Mouse (Mus musculus): ENCODE measurements around the gene Gins1. TPM values are rescaled to one million over a fixed set of nuclear protein-coding genes. Genes with fewer than 3 reads are reported as not detected.

The Gins1 gene
- polyA plus RNA-seq, 1 experiment from 2014 or later = 41.4 TPM

DNA sequence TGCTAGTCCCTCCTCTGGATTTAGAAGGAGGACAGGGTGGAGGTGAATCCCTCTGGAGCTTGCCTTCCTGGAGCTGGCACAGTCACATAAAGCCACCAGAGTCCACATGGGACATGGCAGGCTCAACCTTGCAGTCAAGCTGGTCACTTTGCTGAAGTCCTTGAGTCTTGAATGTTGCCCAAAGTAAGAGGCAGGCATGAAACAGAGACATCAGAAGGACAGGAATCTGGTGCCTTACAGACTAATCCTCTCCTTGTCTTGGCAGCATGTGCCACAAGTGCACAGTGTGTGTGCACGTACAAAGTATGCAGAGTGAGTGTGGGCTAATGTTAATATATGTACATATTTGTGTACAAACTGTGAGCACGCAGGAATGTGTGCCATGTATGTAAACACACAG, 62.3 kb downstream of the Gins1 start:
- Histone ChIP-seq H3K9ac (no peak overlapping the region), H3K27me3 (no peaks in the 10 kb centered on the region), H3K36me3 (peaks cover 2% of the 10 kb centered on the region; the same call in 1 of the 2 replicates), H3K27ac (no peak overlapping the region), H3K4me1 (no peaks in the 10 kb centered on the region), H3K4me3 (no peak overlapping the region), H3K9me3 (no peaks in the 10 kb centered on the region), H3K4me2 (no peak overlapping the region)
- WGBS = 87% methylated on average over 2 of the region's 2 CpGs
- no peak for ATAC-seq (ENCODE audit: borderline replicate concordance, extremely low read depth, low FRiP score, low TSS enrichment)

DNA sequence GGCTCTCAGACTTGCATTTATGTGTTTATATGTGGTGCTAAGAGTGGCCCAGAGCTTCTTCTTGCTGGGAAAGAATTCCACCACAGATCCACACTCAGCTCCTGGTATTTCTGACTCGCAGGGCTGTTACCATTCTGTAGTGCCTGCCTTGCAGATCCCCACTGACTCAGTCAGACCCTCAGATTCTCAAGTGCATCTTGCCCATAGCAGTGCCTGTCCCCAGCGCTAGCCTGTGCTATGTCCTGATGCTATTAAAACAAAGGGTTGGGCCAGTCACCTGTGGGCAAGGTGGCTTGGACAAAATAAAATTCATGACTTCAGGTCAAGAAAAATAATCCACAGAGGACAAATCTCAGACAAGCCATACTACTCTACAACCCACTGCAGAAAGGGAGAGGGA, 64.0 kb downstream of the Gins1 start:
- ATAC-seq (ENCODE audit: borderline replicate concordance, extremely low read depth, low FRiP score, low TSS enrichment) = no peak
- no peak overlapping the region for H3K4me3 ChIP-seq

DNA sequence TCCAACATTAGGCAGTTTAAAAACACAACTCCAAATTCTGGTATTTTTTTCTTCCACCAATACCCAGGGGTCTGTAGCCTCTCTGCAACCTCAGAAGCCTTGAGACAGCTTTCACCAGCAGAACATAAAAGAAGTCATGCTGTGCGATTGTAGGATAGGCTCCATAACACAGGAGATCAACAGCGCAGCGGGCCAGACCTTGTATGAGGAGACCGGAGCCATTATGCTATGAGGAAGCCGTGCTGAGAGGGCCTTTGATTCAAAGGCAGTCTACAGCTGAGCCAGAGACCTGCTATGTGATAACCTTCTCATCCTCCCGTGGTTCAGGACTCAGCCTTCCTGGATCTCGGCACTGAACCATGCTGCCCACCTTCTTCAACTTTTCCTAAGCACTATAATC, 66.7 kb downstream of the Gins1 start:
- no peak for ATAC-seq (ENCODE audit: borderline replicate concordance, extremely low read depth, low FRiP score, low TSS enrichment)
- Histone ChIP-seq H3K9me3 (no peaks in the 10 kb centered on the region), H3K4me2 (no peak overlapping the region), H3K27ac (no peak overlapping the region), H3K9ac (no peak overlapping the region), H3K27me3 (no peaks in the 10 kb centered on the region), H3K4me3 (no peak overlapping the region), H3K36me3 (peaks cover 4% of the 10 kb centered on the region; the same call in 1 of the 2 replicates), H3K4me1 (no peaks in the 10 kb centered on the region)
- 93% methylated on average over 7 of the region's 7 CpGs for WGBS

More for the DNA sequence above, 64.0 kb downstream of the Gins1 start:
- H3K27ac ChIP-seq = no peak overlapping the region
- H3K4me2 ChIP-seq = no peak overlapping the region
- peaks cover 4% of the 10 kb centered on the region; the same call in 1 of the 2 replicates for H3K36me3 ChIP-seq
- no peaks in the 10 kb centered on the region for H3K4me1 ChIP-seq
- H3K27me3 ChIP-seq = no peaks in the 10 kb centered on the region
- no peak overlapping the region for H3K9ac ChIP-seq
- H3K9me3 ChIP-seq = no peaks in the 10 kb centered on the region
- WGBS = 85% methylated on average over 2 of the region's 2 CpGs

DNA sequence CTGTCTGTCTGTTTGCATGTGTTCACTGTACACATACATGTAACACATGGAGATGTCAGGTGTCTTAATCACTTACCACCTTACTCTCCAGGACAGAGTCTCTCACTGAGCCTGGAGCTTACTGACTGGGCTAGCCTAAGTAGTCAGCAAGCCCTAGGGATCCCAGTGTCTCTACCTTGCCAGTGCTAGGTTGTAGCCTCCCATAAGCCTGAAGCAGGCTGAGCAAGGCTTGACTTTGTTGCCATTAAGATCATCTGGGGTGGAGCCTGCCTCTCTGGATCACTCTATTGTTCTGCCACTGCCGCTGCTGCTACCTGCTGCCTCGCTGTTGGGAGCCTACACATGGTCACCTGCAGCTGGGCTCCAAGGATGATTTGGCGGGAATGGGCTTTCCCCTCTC, 67.5 kb downstream of the Gins1 start:
- no peak for ATAC-seq (ENCODE audit: borderline replicate concordance, extremely low read depth, low FRiP score, low TSS enrichment)

DNA sequence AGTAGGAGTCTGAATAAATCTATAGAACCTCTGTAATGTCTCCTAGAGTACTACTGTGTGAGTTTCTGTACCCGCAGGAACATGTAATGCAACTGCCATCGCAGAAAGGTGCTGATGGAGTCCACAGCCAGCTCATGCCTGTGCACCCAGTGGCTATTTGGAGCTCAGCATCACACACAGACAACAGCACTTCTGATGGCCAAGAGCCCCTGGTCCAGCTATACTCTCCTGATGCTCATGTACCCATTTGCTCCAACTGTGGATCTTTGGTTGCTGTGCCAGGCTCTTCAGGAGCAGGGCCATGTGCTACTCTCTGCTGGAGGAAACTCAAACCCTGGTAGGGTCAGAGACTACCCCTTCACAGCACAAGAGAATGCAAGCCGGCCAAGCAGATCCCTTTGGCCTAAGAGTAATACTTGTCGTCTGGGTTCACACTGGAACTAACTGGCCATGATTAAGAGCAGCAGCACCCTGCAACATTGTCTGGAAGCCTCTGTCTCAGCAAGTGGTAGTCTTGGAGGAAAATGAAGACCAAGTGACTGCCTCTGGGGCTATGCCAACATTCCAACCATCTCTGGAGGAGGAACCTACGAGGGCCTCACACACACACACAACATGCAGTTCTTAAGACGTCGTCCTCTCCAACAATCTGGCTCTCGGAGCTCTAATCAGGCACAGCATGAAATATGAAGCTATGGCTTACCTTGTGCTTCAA, 68.4 kb downstream of the Gins1 start:
- 84% methylated on average over 8 of the region's 8 CpGs for WGBS
- no peak overlapping the region for H3K4me2 ChIP-seq
- H3K4me3 ChIP-seq = no peak overlapping the region
- no peak for ATAC-seq (ENCODE audit: borderline replicate concordance, extremely low read depth, low FRiP score, low TSS enrichment)
- H3K9ac ChIP-seq = no peak overlapping the region
- H3K27ac ChIP-seq = no peak overlapping the region
- H3K27me3 ChIP-seq = no peaks in the 10 kb centered on the region
- peaks cover 4% of the 10 kb centered on the region; the same call in 1 of the 2 replicates for H3K36me3 ChIP-seq
- no peaks in the 10 kb centered on the region for H3K9me3 ChIP-seq
- H3K4me1 ChIP-seq = no peaks in the 10 kb centered on the region

More for the DNA sequence above, 67.5 kb downstream of the Gins1 start:
- Histone ChIP-seq H3K4me3 (no peak overlapping the region), H3K36me3 (peaks cover 4% of the 10 kb centered on the region; the same call in 1 of the 2 replicates), H3K9ac (no peak overlapping the region), H3K4me2 (no peak overlapping the region), H3K9me3 (no peaks in the 10 kb centered on the region), H3K27ac (no peak overlapping the region), H3K27me3 (no peaks in the 10 kb centered on the region), H3K4me1 (no peaks in the 10 kb centered on the region)
- 88% methylated on average over 3 of the region's 3 CpGs for WGBS

DNA sequence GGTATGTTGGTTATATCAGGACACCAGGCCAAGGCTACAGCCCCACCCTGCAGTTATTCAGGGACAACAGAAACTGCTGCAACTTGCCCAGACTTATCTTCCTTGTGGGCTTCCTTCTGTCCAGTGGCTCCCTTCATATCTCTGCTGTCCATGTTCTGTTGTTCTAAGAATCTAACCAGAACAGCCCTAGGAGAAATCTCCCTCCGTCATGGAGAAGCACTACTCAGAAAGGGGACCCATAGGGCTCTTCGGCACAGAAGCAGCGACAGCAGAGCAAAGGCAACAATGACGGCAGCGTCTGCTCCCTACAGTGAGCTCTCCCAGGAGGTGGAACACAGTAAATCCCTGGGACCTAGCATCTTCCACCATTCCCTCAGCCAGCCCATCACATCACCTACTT, 71.7 kb downstream of the Gins1 start:
- H3K27ac ChIP-seq = no peak overlapping the region
- 95% methylated on average over 5 of the region's 5 CpGs for WGBS
- H3K4me3 ChIP-seq = no peak overlapping the region
- ATAC-seq (ENCODE audit: borderline replicate concordance, extremely low read depth, low FRiP score, low TSS enrichment) = no peak
- H3K4me2 ChIP-seq = no peak overlapping the region
- no peaks in the 10 kb centered on the region for H3K4me1 ChIP-seq
- no peak overlapping the region for H3K9ac ChIP-seq
- no peaks in the 10 kb centered on the region for H3K9me3 ChIP-seq
- H3K27me3 ChIP-seq = no peaks in the 10 kb centered on the region
- peaks cover 4% of the 10 kb centered on the region; the same call in 1 of the 2 replicates for H3K36me3 ChIP-seq

DNA sequence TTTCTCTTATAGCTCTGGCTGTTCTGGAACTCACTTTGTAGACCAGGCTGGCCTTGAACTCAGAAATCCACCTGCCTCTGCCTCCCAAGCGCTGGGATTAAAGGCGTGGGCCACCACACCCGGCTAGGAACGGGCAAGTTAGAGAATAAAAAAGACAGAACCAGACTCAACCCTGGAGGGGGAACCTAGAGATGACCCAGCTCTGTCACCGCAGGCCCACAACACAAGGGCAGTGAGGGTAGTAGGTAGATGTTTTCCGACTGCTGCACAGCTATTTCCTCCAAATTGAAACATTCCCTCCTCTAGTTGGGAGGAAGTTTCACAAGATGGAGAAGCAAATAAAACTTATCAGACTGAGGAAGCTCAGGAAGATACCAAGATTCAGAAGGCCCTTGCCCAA, 72.5 kb downstream of the Gins1 start:
- Histone ChIP-seq H3K4me2 (no peak overlapping the region), H3K4me3 (no peak overlapping the region), H3K9me3 (no peaks in the 10 kb centered on the region), H3K36me3 (no peaks in the 10 kb centered on the region; the same call in 1 of the 2 replicates), H3K4me1 (no peaks in the 10 kb centered on the region), H3K9ac (no peak overlapping the region), H3K27me3 (no peaks in the 10 kb centered on the region), H3K27ac (no peak overlapping the region)
- 98% methylated on average over 6 of the region's 6 CpGs for WGBS
- no peak for ATAC-seq (ENCODE audit: borderline replicate concordance, extremely low read depth, low FRiP score, low TSS enrichment)

DNA sequence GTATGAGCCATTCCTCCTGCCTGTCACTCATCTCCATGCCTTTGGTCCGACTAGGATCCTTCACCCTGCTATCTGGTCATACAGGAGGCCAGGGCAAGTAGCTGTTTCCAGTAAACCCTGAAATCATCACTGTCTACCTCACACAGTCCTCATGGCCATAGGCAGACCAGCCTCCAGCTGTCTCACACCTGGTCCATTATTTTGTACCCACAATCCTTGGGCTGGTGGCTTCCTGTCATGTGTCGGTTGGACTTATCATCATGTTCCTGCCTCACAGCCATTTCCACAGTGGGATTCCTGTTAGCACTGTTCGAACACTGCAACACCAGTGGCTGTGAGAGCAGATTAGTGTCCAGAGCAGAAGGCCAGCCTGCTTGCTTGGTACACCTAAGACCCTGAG, 73.6 kb downstream of the Gins1 start:
- Histone ChIP-seq H3K9me3 (no peaks in the 10 kb centered on the region), H3K4me2 (no peak overlapping the region), H3K9ac (no peak overlapping the region), H3K27me3 (no peaks in the 10 kb centered on the region), H3K4me3 (no peak overlapping the region), H3K27ac (no peak overlapping the region), H3K4me1 (no peaks in the 10 kb centered on the region), H3K36me3 (no peaks in the 10 kb centered on the region; the same call in 1 of the 2 replicates)
- no peak for ATAC-seq (ENCODE audit: borderline replicate concordance, extremely low read depth, low FRiP score, low TSS enrichment)
- 81% methylated on average over 3 of the region's 3 CpGs for WGBS

DNA sequence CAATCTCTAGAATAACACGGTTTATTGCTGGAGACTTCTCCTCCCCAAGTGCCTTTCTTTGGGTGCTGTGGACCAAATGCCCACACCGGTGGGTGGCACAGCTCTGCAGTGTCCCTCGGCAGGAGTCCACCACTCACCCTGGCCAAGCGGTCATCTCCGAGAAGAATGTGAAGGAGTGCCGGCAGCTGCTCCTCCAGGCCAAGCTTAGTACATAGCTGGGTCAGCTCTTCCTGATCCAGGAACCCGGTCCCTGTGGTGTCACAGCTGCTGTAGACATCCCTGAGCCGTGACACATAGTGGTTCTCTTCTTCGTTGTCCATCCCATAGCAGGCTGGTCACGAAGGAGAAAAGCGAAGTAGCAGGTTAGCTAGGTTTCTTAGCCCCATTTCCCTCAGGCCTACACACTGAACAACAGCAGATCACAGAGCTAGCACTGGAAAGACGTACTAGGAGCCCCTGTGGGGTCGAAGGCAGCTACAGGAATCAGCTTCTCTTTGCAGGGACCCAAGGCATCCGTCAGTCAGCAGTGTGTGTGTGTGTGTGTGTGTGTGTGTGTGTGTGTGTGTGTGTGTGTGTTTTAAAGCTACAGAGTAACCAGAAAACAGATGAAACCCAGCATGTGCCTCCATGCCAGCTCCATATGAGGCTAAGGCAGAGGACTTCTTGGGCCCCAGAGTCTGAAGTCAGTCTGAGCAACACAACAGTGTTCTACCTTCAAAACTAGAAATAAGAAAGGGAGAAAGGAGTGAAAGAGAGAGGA, 74.8 kb downstream of the Gins1 start:
- H3K9ac ChIP-seq = no peak overlapping the region
- H3K4me1 ChIP-seq = no peaks in the 10 kb centered on the region
- no peak overlapping the region for H3K4me2 ChIP-seq
- no peaks in the 10 kb centered on the region; the same call in 1 of the 2 replicates for H3K36me3 ChIP-seq
- H3K27ac ChIP-seq = no peak overlapping the region
- 85% methylated on average over 14 of the region's 14 CpGs for WGBS
- no peaks in the 10 kb centered on the region for H3K9me3 ChIP-seq
- ATAC-seq (ENCODE audit: borderline replicate concordance, extremely low read depth, low FRiP score, low TSS enrichment) = no peak
- H3K27me3 ChIP-seq = no peaks in the 10 kb centered on the region
- H3K4me3 ChIP-seq = no peak overlapping the region

Other genes with a start within 250 kb of the Gins1 start
- 8.1 and 8.8 TPM in 2 replicates for gene Acss1, start 236.9 kb upstream of the Gins1 start, polyA plus RNA-seq (2015; fragmentation: Nextera tagmentation; extraction: Ambion mirVana)
- not detected in 2 replicates for gene Vsx1, start 216.0 kb upstream of the Gins1 start, polyA plus RNA-seq (2015; fragmentation: Nextera tagmentation; extraction: Ambion mirVana)
- gene Entpd6, start 156.4 kb upstream of the Gins1 start, polyA plus RNA-seq (2015; fragmentation: Nextera tagmentation; extraction: Ambion mirVana) = 33.4 and 35.5 TPM in 2 replicates
- gene Pygb, start 118.7 kb upstream of the Gins1 start, polyA plus RNA-seq (2015; fragmentation: Nextera tagmentation; extraction: Ambion mirVana) = 88.9 and 91.7 TPM in 2 replicates
- 61.0 and 62.8 TPM in 2 replicates for gene Abhd12, start 659 bp upstream of the Gins1 start, polyA plus RNA-seq (2015; fragmentation: Nextera tagmentation; extraction: Ambion mirVana)
- gene Ninl, start 134.0 kb downstream of the Gins1 start, polyA plus RNA-seq (2015; fragmentation: Nextera tagmentation; extraction: Ambion mirVana) = 11.1 and 11.3 TPM in 2 replicates
- 49.6 and 51.9 TPM in 2 replicates for gene Nanp, start 134.0 kb downstream of the Gins1 start, polyA plus RNA-seq (2015; fragmentation: Nextera tagmentation; extraction: Ambion mirVana)
- gene Gm14151, start 186.9 kb downstream of the Gins1 start, polyA plus RNA-seq (2015; fragmentation: Nextera tagmentation; extraction: Ambion mirVana) = not detected in 2 replicates
- gene Gm14147, start 192.8 kb downstream of the Gins1 start, polyA plus RNA-seq (2015; fragmentation: Nextera tagmentation; extraction: Ambion mirVana) = not detected in 2 replicates

All from lung, embryonic 15.5 days (tissue).